Mouse (Mus musculus) granulocyte monocyte progenitor cell, adult 5-6 weeks (primary cell): ENCODE measurements around the gene Rnaseh1. TPM values are rescaled to one million over a fixed set of nuclear protein-coding genes. Genes with fewer than 3 reads are reported as not detected.

Experiments used
- ATAC-seq: replicated peaks from 2 replicates; pipeline ENCODE4 v1.8.0; 2016; ENCODE audit warnings: mild to moderate bottlenecking, moderate TSS enrichment, inconsistent platforms; ENCODE audit not compliant: poor library complexity, severe bottlenecking
- total RNA-seq, 2 experiments: library from RNA; stranded (forward) in 1 of 2; stranded (reverse) in 1 of 2; fragments of 200-712, 200-1000 nt in 1 of 2; fragments of >200 nt in 1 of 2; fragmentation: Nextera tagmentation in 1 of 2; gene quantifications; 2 replicates each; pipeline ENCODE4 v1.2.3; 2014 to 2017

Gene Rnaseh1
- total RNA-seq, 2 experiments from 2014 or later: 31.3 to 33.5 TPM

GRCm38 (mm10) chr12:28662628-28663027, 13.2 kb downstream of the Rnaseh1 start:
- no peak for ATAC-seq

GRCm38 (mm10) chr12:28666734-28667133, 17.3 kb downstream of the Rnaseh1 start:
- ATAC-seq: no peak

- ATAC-seq: no peak
Observed at GRCm38 (mm10) chr12:28667287-28667686, 17.9 kb downstream of the Rnaseh1 start.

- no peak for ATAC-seq
Observed at GRCm38 (mm10) chr12:28674038-28674720, 24.8 kb downstream of the Rnaseh1 start.

- ATAC-seq: peak; percentile 87
Observed at GRCm38 (mm10) chr12:28675121-28675924, 25.9 kb downstream of the Rnaseh1 start, which contains the start of gene Adi1. Gene Adi1, plus strand, starts transcription at chr12:28675231.

- ATAC-seq: 0 out of 2 replicates have a peak, but pooled peaks have one; percentile 3
Observed at GRCm38 (mm10) chr12:28675925-28676209, 26.5 kb downstream of the Rnaseh1 start.

GRCm38 (mm10) chr12:28684674-28685073, 35.3 kb downstream of the Rnaseh1 start:
- no peak for ATAC-seq

GRCm38 (mm10) chr12:28685771-28686170, 36.4 kb downstream of the Rnaseh1 start:
- no peak for ATAC-seq

GRCm38 (mm10) chr12:28686199-28686879, 36.9 kb downstream of the Rnaseh1 start:
- ATAC-seq: no peak

GRCm38 (mm10) chr12:28688996-28689395, 39.6 kb downstream of the Rnaseh1 start:
- ATAC-seq: no peak

GRCm38 (mm10) chr12:28690730-28691129, 41.3 kb downstream of the Rnaseh1 start:
- no peak for ATAC-seq

- no peak for ATAC-seq
Observed at GRCm38 (mm10) chr12:28693738-28694137, 44.3 kb downstream of the Rnaseh1 start.

- ATAC-seq: no peak
Observed at GRCm38 (mm10) chr12:28694231-28694630, 44.8 kb downstream of the Rnaseh1 start.

GRCm38 (mm10) chr12:28694776-28695175, 45.4 kb downstream of the Rnaseh1 start:
- no peak for ATAC-seq

GRCm38 (mm10) chr12:28697821-28698595, 48.6 kb downstream of the Rnaseh1 start:
- peak; percentile 24 for ATAC-seq

GRCm38 (mm10) chr12:28699086-28699485, 49.7 kb downstream of the Rnaseh1 start:
- no peak for ATAC-seq

- peak; percentile 75 for ATAC-seq
Observed at GRCm38 (mm10) chr12:28699656-28700055, 50.3 kb downstream of the Rnaseh1 start.

- ATAC-seq: no peak
Observed at GRCm38 (mm10) chr12:28700101-28700511, 50.7 kb downstream of the Rnaseh1 start.

- ATAC-seq: no peak
Observed at GRCm38 (mm10) chr12:28700561-28701025, 51.2 kb downstream of the Rnaseh1 start.

GRCm38 (mm10) chr12:28701302-28701701, 51.9 kb downstream of the Rnaseh1 start:
- no peak for ATAC-seq
